Mouse (Mus musculus): ENCODE measurements around the gene Cnih1.
"Not testable (repeated sequence)": the region's sequence is repeated elsewhere in the genome, so short reads cannot be mapped to it uniquely, and the experiment has no call there.

Cnih1 gene

GRCm38 (mm10) chr14:46790303-46790702 lies 2.1 kb upstream of the Cnih1 start:
- no peak for ATAC-seq (ENCODE audit: insufficient number of reproducible peaks, low FRiP score, low TSS enrichment)

- peak; percentile 13; the same call in 1 of the 2 replicates for ATAC-seq (ENCODE audit: insufficient number of reproducible peaks, low FRiP score, low TSS enrichment)
These were observed 292 bp upstream of the Cnih1 start for GRCm38 (mm10) chr14:46788505-46788901.

GRCm38 (mm10) chr14:46787454-46787786 lies 791 bp downstream of the Cnih1 start:
- ATAC-seq (ENCODE audit: insufficient number of reproducible peaks, low FRiP score, low TSS enrichment): peak; percentile 17; the same call in 1 of the 2 replicates

GRCm38 (mm10) chr14:46785247-46785646 lies 3.0 kb downstream of the Cnih1 start:
- ATAC-seq (ENCODE audit: insufficient number of reproducible peaks, low FRiP score, low TSS enrichment): no peak

- no peak for ATAC-seq (ENCODE audit: insufficient number of reproducible peaks, low FRiP score, low TSS enrichment)
These were observed 4.8 kb downstream of the Cnih1 start for GRCm38 (mm10) chr14:46783327-46783926.

GRCm38 (mm10) chr14:46782187-46782828 lies 5.9 kb downstream of the Cnih1 start:
- no peak for ATAC-seq (ENCODE audit: insufficient number of reproducible peaks, low FRiP score, low TSS enrichment)

- ATAC-seq (ENCODE audit: insufficient number of reproducible peaks, low FRiP score, low TSS enrichment): no peak
These were observed 7.1 kb downstream of the Cnih1 start for GRCm38 (mm10) chr14:46781086-46781485.

- no peak for ATAC-seq (ENCODE audit: insufficient number of reproducible peaks, low FRiP score, low TSS enrichment)
These were observed 9.0 kb downstream of the Cnih1 start for GRCm38 (mm10) chr14:46779217-46779616.

GRCm38 (mm10) chr14:46778756-46779155 lies 9.5 kb downstream of the Cnih1 start:
- no peak for ATAC-seq (ENCODE audit: insufficient number of reproducible peaks, low FRiP score, low TSS enrichment)

GRCm38 (mm10) chr14:46770036-46770435 lies 18.2 kb downstream of the Cnih1 start:
- no peak for ATAC-seq (ENCODE audit: insufficient number of reproducible peaks, low FRiP score, low TSS enrichment)

GRCm38 (mm10) chr14:46767116-46767515 lies 21.1 kb downstream of the Cnih1 start:
- 0 out of 2 replicates have a peak, but pooled peaks have one; percentile 58 for ATAC-seq (ENCODE audit: insufficient number of reproducible peaks, low FRiP score, low TSS enrichment)

GRCm38 (mm10) chr14:46761186-46761585 lies 27.0 kb downstream of the Cnih1 start:
- ATAC-seq (ENCODE audit: insufficient number of reproducible peaks, low FRiP score, low TSS enrichment): no peak

- ATAC-seq (ENCODE audit: insufficient number of reproducible peaks, low FRiP score, low TSS enrichment): peak; percentile 99
These were observed 27.7 kb downstream of the Cnih1 start, which contains the start of gene Cdkn3 for GRCm38 (mm10) chr14:46760355-46761029. TSS of gene Cdkn3 (plus strand) at chr14:46760541.

GRCm38 (mm10) chr14:46759970-46760354 lies 28.2 kb downstream of the Cnih1 start:
- ATAC-seq (ENCODE audit: insufficient number of reproducible peaks, low FRiP score, low TSS enrichment): peak; percentile 11; the same call in 1 of the 2 replicates

- no peak for ATAC-seq (ENCODE audit: insufficient number of reproducible peaks, low FRiP score, low TSS enrichment)
These were observed 30.5 kb downstream of the Cnih1 start for GRCm38 (mm10) chr14:46757736-46758135.

GRCm38 (mm10) chr14:46755851-46756250 lies 32.4 kb downstream of the Cnih1 start:
- ATAC-seq (ENCODE audit: insufficient number of reproducible peaks, low FRiP score, low TSS enrichment): no peak

GRCm38 (mm10) chr14:46754371-46754770 lies 33.8 kb downstream of the Cnih1 start:
- not testable (repeated sequence) for ATAC-seq (ENCODE audit: insufficient number of reproducible peaks, low FRiP score, low TSS enrichment)

- ATAC-seq (ENCODE audit: insufficient number of reproducible peaks, low FRiP score, low TSS enrichment): no peak
These were observed 42.8 kb downstream of the Cnih1 start for GRCm38 (mm10) chr14:46745413-46745812.

- no peak for ATAC-seq (ENCODE audit: insufficient number of reproducible peaks, low FRiP score, low TSS enrichment)
These were observed 45.5 kb downstream of the Cnih1 start for GRCm38 (mm10) chr14:46742674-46743073.

GRCm38 (mm10) chr14:46737346-46737745 lies 50.9 kb downstream of the Cnih1 start:
- ATAC-seq (ENCODE audit: insufficient number of reproducible peaks, low FRiP score, low TSS enrichment): not testable (repeated sequence)

GRCm38 (mm10) chr14:46736366-46736765 lies 51.8 kb downstream of the Cnih1 start:
- ATAC-seq (ENCODE audit: insufficient number of reproducible peaks, low FRiP score, low TSS enrichment): no peak
